Mouse (Mus musculus): ENCODE data around the gene Vmn2r95. TPM values are rescaled to one million over a fixed set of nuclear protein-coding genes. Genes with fewer than 3 reads are reported as not detected.

The Vmn2r95 gene
- polyA plus RNA-seq (2015; fragmentation: Nextera tagmentation; extraction: Ambion mirVana), result not detected in 2 replicates

GRCm38 (mm10) chr17:18423778-18424177 lies at the start of gene Vmn2r95:
Vmn2r95 (plus strand) TSS chr17:18424078.

Other genes with a start within 250 kb of the Vmn2r95 start
- gene Vmn2r94, start 146.3 kb upstream of the Vmn2r95 start, polyA plus RNA-seq (2015; fragmentation: Nextera tagmentation; extraction: Ambion mirVana), result not detected in 2 replicates
- not detected in 2 replicates for gene Vmn2r93, start 126.0 kb upstream of the Vmn2r95 start, polyA plus RNA-seq (2015; fragmentation: Nextera tagmentation; extraction: Ambion mirVana)
- gene Vmn2r96, start 149.1 kb downstream of the Vmn2r95 start, polyA plus RNA-seq (2015; fragmentation: Nextera tagmentation; extraction: Ambion mirVana), result not detected in 2 replicates

Measured in urinary bladder, postnatal 0 days (tissue).